Mouse (Mus musculus): ENCODE measurements around the gene Sgms2. TPM values are rescaled to one million over a fixed set of nuclear protein-coding genes. Genes with fewer than 3 reads are reported as not detected.

Sgms2 gene
- total RNA-seq, 2 experiments from 2014 or later: 2.5 to 3.1 TPM

- intact Hi-C loops (cut with DNase I): loop anchor here (1.0 kb wide), 2 partner anchors 204 to 232 kb away; no protein-coding TSS in a partner anchor
- DNase-seq (ENCODE audit: low spot score): peak; percentile 49
These were observed 171.0 kb downstream of the Sgms2 start for GRCm38 (mm10) chr3:131320184-131320583.

GRCm38 (mm10) chr3:131318211-131318610 lies 173.0 kb downstream of the Sgms2 start:
- intact Hi-C loops (cut with DNase I): no loop called here
- DNase-seq (ENCODE audit: low spot score): no peak

DNA sequence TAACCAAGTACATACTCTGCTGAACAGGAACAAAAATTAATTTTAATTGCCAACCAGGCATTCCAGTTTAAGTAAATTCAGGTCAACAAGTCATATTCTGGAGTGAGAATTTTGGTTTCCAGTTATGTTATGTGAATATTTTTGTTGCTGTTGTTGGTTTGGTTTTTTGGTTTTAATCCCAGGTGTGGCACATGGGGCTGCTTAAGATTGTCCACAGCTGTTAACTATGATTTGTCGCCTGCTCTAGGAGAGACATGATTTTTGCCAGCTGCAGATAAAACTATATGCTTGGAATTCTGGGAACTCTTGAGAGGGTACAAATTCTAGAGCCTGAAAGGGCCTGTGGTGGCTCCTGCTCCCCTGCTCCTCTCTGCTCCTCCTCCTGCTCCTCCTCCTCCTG lies 174.1 kb downstream of the Sgms2 start:
- DNase-seq (ENCODE audit: low spot score): no peak
- intact Hi-C loops (cut with DNase I): no loop called here

- no peak for DNase-seq (ENCODE audit: low spot score)
- intact Hi-C loops (cut with DNase I): no loop called here
These were observed 175.2 kb downstream of the Sgms2 start for GRCm38 (mm10) chr3:131315957-131316510.

GRCm38 (mm10) chr3:131312340-131312739 lies 178.9 kb downstream of the Sgms2 start:
- no peak for DNase-seq (ENCODE audit: low spot score)
- intact Hi-C loops (cut with DNase I): no loop called here

DNA sequence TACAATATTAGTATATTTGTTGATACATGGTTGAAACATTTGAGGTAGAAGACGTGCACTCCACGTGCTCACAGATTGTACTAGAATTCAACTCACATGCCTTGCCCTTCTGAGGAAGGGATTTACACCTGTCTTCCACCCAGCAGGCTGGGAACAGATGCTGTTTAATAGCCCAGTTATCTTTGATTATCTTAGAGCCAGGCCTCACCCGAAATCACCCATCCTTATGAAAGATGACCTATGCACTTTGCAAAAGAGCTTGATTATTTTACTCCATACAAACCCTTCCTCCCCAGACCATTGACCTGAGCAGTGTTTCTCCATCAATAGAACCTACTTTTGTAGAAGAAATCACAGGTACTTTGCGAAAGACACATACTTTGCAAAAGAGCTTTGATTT lies 180.6 kb downstream of the Sgms2 start:
- no peak for DNase-seq (ENCODE audit: low spot score)
- intact Hi-C loops (cut with DNase I): no loop called here

- no peak for DNase-seq (ENCODE audit: low spot score)
- intact Hi-C loops (cut with DNase I): no loop called here
These were observed 183.4 kb downstream of the Sgms2 start for GRCm38 (mm10) chr3:131307811-131308210.

- DNase-seq (ENCODE audit: low spot score): no peak
- intact Hi-C loops (cut with DNase I): no loop called here
These were observed 185.0 kb downstream of the Sgms2 start for GRCm38 (mm10) chr3:131306255-131306654.

- intact Hi-C loops (cut with DNase I): loop anchor here (5.0 kb wide), 1 partner anchor 249 kb away; no protein-coding TSS in a partner anchor
- no peak for DNase-seq (ENCODE audit: low spot score)
These were observed 187.9 kb downstream of the Sgms2 start for GRCm38 (mm10) chr3:131303320-131303714.

GRCm38 (mm10) chr3:131302452-131303319 lies 188.5 kb downstream of the Sgms2 start, which contains the start of gene Cyp2u1:
Gene Cyp2u1 (minus strand): TSS chr3:131303227.
- peak; percentile 87 for DNase-seq (ENCODE audit: low spot score)
- intact Hi-C loops (cut with DNase I): loop anchor here (5.0 kb wide), 1 partner anchor 250 kb away; no protein-coding TSS in a partner anchor

GRCm38 (mm10) chr3:131299908-131300307 lies 191.3 kb downstream of the Sgms2 start:
- no peak for DNase-seq (ENCODE audit: low spot score)
- intact Hi-C loops (cut with DNase I): loop anchor here (2.0 to 5.0 kb wide), 2 partner anchors 29 to 252 kb away; no protein-coding TSS in a partner anchor

DNA sequence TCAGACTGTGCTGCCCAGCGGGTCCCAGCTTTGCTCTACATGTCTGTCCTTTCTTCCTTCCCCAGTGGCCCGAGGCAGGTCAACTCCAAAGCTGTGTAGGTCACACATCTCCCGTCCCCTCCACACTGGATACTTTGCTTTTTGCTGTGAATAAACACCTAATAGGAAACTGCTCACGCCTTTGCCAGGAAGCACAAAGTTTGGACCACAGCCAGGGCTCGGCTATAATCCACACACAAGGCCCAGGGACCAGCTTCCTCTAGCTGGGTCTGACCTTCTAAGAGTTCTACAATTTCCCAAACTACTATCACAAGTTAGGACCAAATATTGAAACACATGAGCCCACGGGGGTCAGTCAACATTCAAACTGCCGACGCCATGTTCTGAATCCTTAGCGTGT lies 192.1 kb downstream of the Sgms2 start:
- DNase-seq (ENCODE audit: low spot score): no peak
- intact Hi-C loops (cut with DNase I): no loop called here

- intact Hi-C loops (cut with DNase I): no loop called here
- no peak for DNase-seq (ENCODE audit: low spot score)
These were observed 194.3 kb downstream of the Sgms2 start for GRCm38 (mm10) chr3:131296893-131297292.

DNA sequence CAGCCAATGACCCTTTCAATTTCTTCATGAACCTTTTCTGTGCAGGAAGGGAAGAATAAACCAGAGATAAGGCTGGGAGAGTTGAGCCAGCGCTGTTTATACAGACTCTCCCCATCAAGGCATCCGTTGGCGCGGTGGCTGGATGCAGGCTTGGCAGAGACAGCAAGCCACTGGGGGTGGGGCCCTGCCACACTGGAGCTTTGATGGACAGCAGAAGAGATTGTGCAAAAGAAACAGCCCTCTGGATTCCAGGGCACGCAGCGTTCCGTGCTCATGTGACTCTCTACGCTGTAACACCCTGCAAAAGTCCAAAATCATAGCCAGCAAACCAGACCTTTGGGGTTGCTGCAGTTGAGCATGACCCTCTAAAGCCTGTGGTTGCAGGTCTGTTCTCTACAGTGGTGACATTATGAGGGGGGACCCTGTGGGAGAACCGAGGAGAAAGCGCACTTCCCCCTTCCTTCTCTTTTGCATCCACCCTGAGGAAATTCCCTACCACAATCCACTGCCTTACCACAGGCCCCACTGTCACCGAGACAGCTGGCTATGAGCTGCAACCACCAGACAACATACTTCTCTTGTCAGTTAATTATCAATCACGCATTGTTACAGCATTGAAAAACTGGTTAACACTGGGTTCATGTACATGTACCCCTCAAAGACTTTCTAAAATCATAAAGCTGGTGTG lies 195.6 kb downstream of the Sgms2 start:
- no peak for DNase-seq (ENCODE audit: low spot score)
- intact Hi-C loops (cut with DNase I): no loop called here

DNA sequence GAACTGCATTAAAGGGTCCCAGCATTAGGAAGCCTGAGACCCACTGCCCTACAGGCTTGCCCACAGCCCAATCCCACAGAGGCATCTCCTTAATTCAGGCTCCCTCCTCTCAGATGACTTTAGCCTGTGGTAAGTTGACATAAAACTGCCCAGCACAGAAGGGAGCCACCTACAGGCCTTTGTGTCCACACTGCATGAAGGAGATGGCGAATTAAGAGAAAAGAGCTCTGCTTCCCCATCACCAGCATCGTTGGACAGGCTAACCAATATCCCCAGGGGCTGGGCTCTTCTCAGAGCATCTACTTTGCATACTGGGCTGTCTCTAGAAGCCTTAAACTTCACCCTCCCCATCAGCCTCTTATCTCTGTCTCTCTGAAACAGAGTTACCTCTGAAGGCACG lies 196.7 kb downstream of the Sgms2 start:
- intact Hi-C loops (cut with DNase I): no loop called here
- DNase-seq (ENCODE audit: low spot score): no peak

DNA sequence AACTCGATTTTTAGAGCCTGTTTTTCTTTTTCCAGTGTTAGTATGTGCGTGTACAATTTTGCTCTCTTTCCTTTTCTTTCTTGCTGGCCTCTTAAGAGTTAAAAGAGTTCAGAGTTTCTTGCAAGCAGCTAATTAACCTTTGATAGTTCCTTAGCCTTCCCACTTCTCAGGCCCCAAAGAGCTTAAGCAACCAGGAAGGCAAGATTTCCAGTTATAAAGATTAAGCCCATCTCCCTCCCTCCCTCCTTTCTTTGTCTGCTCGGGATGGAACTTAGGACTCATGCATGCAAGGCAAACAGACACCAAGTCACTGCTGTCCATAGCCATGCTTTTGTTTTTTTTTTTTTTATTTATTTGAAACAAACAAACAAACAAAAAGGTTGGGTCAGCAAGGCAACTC lies 198.3 kb downstream of the Sgms2 start:
- DNase-seq (ENCODE audit: low spot score): no peak
- intact Hi-C loops (cut with DNase I): no loop called here

DNA sequence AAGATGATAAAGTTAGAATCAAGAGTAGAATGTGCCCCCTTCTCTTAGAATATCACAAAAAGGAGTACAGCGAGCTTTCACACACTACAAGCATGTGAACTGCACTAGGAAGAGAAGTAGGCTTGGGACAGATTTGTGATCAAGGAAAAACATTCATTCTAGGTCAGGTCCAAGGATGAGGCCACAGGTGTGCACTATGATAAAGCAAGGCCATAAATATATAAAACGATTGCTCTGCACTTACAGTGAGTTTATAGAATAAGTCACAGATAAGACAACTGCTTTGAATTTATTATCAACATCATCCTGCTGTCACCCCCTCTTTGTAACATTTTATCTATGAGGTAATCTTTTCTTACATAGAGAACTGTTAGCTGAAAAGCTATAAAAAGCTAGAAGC lies 198.9 kb downstream of the Sgms2 start:
- DNase-seq (ENCODE audit: low spot score): no peak
- intact Hi-C loops (cut with DNase I): no loop called here

DNA sequence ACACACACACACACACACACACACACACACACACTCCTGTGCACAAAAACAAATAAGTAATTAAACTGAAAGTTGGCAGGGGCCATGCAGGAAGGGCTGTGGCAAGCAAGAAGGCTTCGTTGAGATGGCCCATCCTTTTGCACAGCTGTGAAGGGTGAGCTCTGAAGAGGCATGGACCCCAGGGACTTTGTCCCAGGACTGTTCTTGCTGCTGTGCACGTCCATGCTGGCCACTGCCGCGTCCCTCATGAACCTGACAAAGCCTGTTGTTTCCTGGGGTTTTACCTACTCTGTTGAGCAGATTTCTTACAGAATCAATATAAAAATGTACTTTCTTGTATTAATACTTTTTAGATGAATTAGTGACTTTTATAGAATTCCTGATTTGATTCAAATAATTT lies 199.3 kb downstream of the Sgms2 start:
- DNase-seq (ENCODE audit: low spot score): no peak
- intact Hi-C loops (cut with DNase I): no loop called here

GRCm38 (mm10) chr3:131274151-131274550 lies 217.1 kb downstream of the Sgms2 start:
- no peak for DNase-seq (ENCODE audit: low spot score)
- intact Hi-C loops (cut with DNase I): loop anchor here (1.0 kb wide), 1 partner anchor 10 kb away; no protein-coding TSS in a partner anchor

- intact Hi-C loops (cut with DNase I): no loop called here
- DNase-seq (ENCODE audit: low spot score): no peak
These were observed 218.7 kb downstream of the Sgms2 start for GRCm38 (mm10) chr3:131272374-131273100.
